26 mouse cellular contexts compared by ENCODE assay signal in genomic region chr7:4207126-4207525, GRCm38 (mm10). TPM values are rescaled to one million over a fixed set of nuclear protein-coding genes. Genes with fewer than 3 reads are reported as not detected.
DNase-seq lines count a peak whose midpoint lies in the region; ATAC-seq and TF ChIP-seq lines count a peak whose summit lies in the region.
"Had no signal": no experiment of that assay in that cellular context is flagged by ENCODE, and none has a peak within 500 bp of the region (broad histone marks: within the 10 kb centered on the region; RNA-seq: fewer than 3 reads in every experiment).

No protein-coding gene starts in this region.

- no peak overlapping the region for H3K4me3 ChIP-seq in lung, postnatal 0 days (ENCODE audit: low read depth, low read length)
- H3K4me3 ChIP-seq in lung, adult 2 months (replicated peaks; ENCODE audit: extremely low read depth, low read depth, low read length) = no peak overlapping the region
- H3K4me3 ChIP-seq: embryonic facial prominence, embryonic 10.5 days; embryonic facial prominence, embryonic 12.5 days; forebrain, embryonic 13.5 days; forebrain, embryonic 15.5 days had no signal

- H3K9me3 ChIP-seq in lung, postnatal 0 days (ENCODE audit: low read length) = no peaks in the 10 kb centered on the region
- H3K9me3 ChIP-seq: embryonic facial prominence, embryonic 12.5 days; forebrain, embryonic 13.5 days; forebrain, embryonic 15.5 days had no signal

- WGBS in lung, postnatal 0 days = 72% methylated on average over 1 of the region's 1 CpGs
- 78% methylated on average over 1 of the region's 1 CpGs for WGBS in lung, adult 2 months

- TF ChIP-seq POLR2A in lung, adult 2 months (IDR thresholded peaks at IDR 0.05; ENCODE audit: borderline replicate concordance, extremely low read depth, low read depth, low read length) = no peak

- no peak for TF ChIP-seq EP300 in lung, postnatal 0 days (IDR thresholded peaks at IDR 0.05)

- H3K27ac ChIP-seq in lung, postnatal 0 days (ENCODE audit: low read length) = no peak overlapping the region
- H3K27ac ChIP-seq: embryonic facial prominence, embryonic 10.5 days; embryonic facial prominence, embryonic 12.5 days; forebrain, embryonic 13.5 days; forebrain, embryonic 15.5 days had no signal

- no peaks in the 10 kb centered on the region for H3K36me3 ChIP-seq in lung, postnatal 0 days (ENCODE audit: insufficient read depth, low read length)
- H3K36me3 ChIP-seq: embryonic facial prominence, embryonic 10.5 days; embryonic facial prominence, embryonic 12.5 days; forebrain, embryonic 15.5 days had no signal

- TF ChIP-seq CTCF in lung, postnatal 0 days (IDR thresholded peaks at IDR 0.05) = no peak
- no peak for TF ChIP-seq CTCF in lung, adult 2 months (IDR thresholded peaks at IDR 0.05; ENCODE audit: insufficient read depth, low read length)

- H3K4me2 ChIP-seq in lung, postnatal 0 days (replicated peaks; ENCODE audit: low read depth, low read length) = no peak overlapping the region
- H3K4me2 ChIP-seq: embryonic facial prominence, embryonic 12.5 days; forebrain, embryonic 13.5 days; forebrain, embryonic 15.5 days had no signal

- no peak for ATAC-seq in lung, postnatal 0 days
- 0 out of 2 replicates have a peak, but pooled peaks have one; percentile 52 for ATAC-seq in granulocyte monocyte progenitor cell, adult 5-6 weeks (replicated peaks; ENCODE audit: poor library complexity, severe bottlenecking)
- peak; percentile 92 for ATAC-seq in monocyte, adult 5-6 weeks (replicated peaks; ENCODE audit: insufficient number of reproducible peaks, low FRiP score, low TSS enrichment, poor library complexity, severe bottlenecking)
- ATAC-seq: activated CD4-positive, CD25-positive, alpha-beta regulatory T cell, adult 4 months; forebrain, embryonic 13.5 days; forebrain, embryonic 15.5 days; Patski had no signal

- H3K27me3 ChIP-seq in lung, postnatal 0 days (replicated peaks; ENCODE audit: insufficient read depth, low read length) = no peaks in the 10 kb centered on the region
- H3K27me3 ChIP-seq: embryonic facial prominence, embryonic 12.5 days; forebrain, embryonic 13.5 days; forebrain, embryonic 15.5 days; Patski had no signal

- no peak overlapping the region for H3K9ac ChIP-seq in lung, postnatal 0 days (replicated peaks; ENCODE audit: low read depth)
- H3K9ac ChIP-seq: embryonic facial prominence, embryonic 12.5 days; forebrain, embryonic 13.5 days; forebrain, embryonic 15.5 days had no signal

- DNase-seq in lung, postnatal 0 days (ENCODE audit: low spot score) = peak; percentile 14
- DNase-seq in lung, postnatal 14 days = no peak
- DNase-seq in lung, postnatal 36 days = peak; percentile 35
- no peak for DNase-seq in lung, adult 2 months
- no peak for DNase-seq in gastrocnemius, postnatal 10 days
- no peak for DNase-seq in frontal cortex, postnatal 10 days (ENCODE audit: low spot score in 2 of 2)
- DNase-seq: adrenal gland, adult 8-10 months; adrenal gland, postnatal 14 days; adrenal gland, postnatal 36 days; cerebellum, adult 11-12 months; cerebellum, adult 2 months; cerebellum, adult 9-10 months; cerebellum, postnatal 10 days; cerebellum, postnatal 25 days had no signal

- H3K4me1 ChIP-seq in lung, postnatal 0 days (ENCODE audit: insufficient read depth, low read depth, low read length) = no peaks in the 10 kb centered on the region
- no peaks in the 10 kb centered on the region for H3K4me1 ChIP-seq in lung, adult 2 months (ENCODE audit: control insufficient read depth, insufficient read depth, low read length)
- H3K4me1 ChIP-seq: embryonic facial prominence, embryonic 10.5 days; embryonic facial prominence, embryonic 12.5 days; forebrain, embryonic 13.5 days; forebrain, embryonic 15.5 days had no signal

RNA-seq across cellular contexts. Expression of gene Lilra5, which starts 30.4 kb away (rescaled TPM):
- polyA plus RNA-seq in lung, postnatal 0 days (2015; fragmentation: Nextera tagmentation; extraction: Ambion mirVana) = 1.1 and 1.5 TPM in 2 replicates
- polyA plus RNA-seq in lung, adult 2 months (2012; rRNA removed) = 3.1 and 3.3 TPM in 2 replicates
- total RNA-seq in granulocyte monocyte progenitor cell, adult 5-6 weeks (2014; fragmentation: Nextera tagmentation) = not detected in 2 replicates
- total RNA-seq in granulocyte monocyte progenitor cell, adult 5-6 weeks (2017) = not detected in 2 replicates
- 52.6 to 82.8 TPM (median 69.9 TPM) in 3 replicates for total RNA-seq in monocyte, adult 5-6 weeks (2017)
- total RNA-seq in gastrocnemius, postnatal 10 days (2021) = not detected
- total RNA-seq: ES-E14 had no signal
- polyA plus RNA-seq: activated CD4-positive, CD25-positive, alpha-beta regulatory T cell, adult 4 months; C2C12; embryonic facial prominence, embryonic 10.5 days; embryonic facial prominence, embryonic 12.5 days; embryonic facial prominence, embryonic 14.5 days; forebrain, embryonic 11.5 days; forebrain, embryonic 13.5 days; forebrain, embryonic 15.5 days; Patski had no signal

RNA-seq across cellular contexts. Expression of gene Cdc42ep5, which starts 42.5 kb away (rescaled TPM):
- 46.7 and 51.1 TPM in 2 replicates for polyA plus RNA-seq in lung, postnatal 0 days (2015; fragmentation: Nextera tagmentation; extraction: Ambion mirVana)
- 46.9 and 51.8 TPM in 2 replicates for polyA plus RNA-seq in lung, adult 2 months (2012; rRNA removed)
- not detected in 2 replicates for total RNA-seq in granulocyte monocyte progenitor cell, adult 5-6 weeks (2014; fragmentation: Nextera tagmentation)
- total RNA-seq in granulocyte monocyte progenitor cell, adult 5-6 weeks (2017) = 0.21 TPM in 1 of 2 replicates, not detected in the other
- total RNA-seq in monocyte, adult 5-6 weeks (2017) = 2.7 TPM in 1 of 3 replicates, not detected in the others
- total RNA-seq in gastrocnemius, postnatal 10 days (2021) = 10 to 100 TPM; 10.2 to 12.4 TPM
- polyA plus RNA-seq: activated CD4-positive, CD25-positive, alpha-beta regulatory T cell, adult 4 months had no signal

RNA-seq across cellular contexts. Expression of gene Leng9, which starts 57.0 kb away (rescaled TPM):
- 7.6 and 7.7 TPM in 2 replicates for polyA plus RNA-seq in lung, postnatal 0 days (2015; fragmentation: Nextera tagmentation; extraction: Ambion mirVana)
- polyA plus RNA-seq in lung, adult 2 months (2012; rRNA removed) = 8.6 and 10.2 TPM in 2 replicates
- total RNA-seq in granulocyte monocyte progenitor cell, adult 5-6 weeks (2014; fragmentation: Nextera tagmentation) = 0.32 TPM in 1 of 2 replicates, not detected in the other
- 1.4 and 2.0 TPM in 2 replicates for total RNA-seq in granulocyte monocyte progenitor cell, adult 5-6 weeks (2017)
- total RNA-seq in monocyte, adult 5-6 weeks (2017) = 26.4 to 29.4 TPM (median 28.3 TPM) in 3 replicates
- 1 to 10 TPM; 2.3 to 3.2 TPM for total RNA-seq in gastrocnemius, postnatal 10 days (2021)

Comparison
In these comparisons a context has a peak if more than half of its experiments do, and no peak if none do; other contexts are left out.
1. DNase-seq: peak in lung, postnatal 0 days (single experiment) and lung, postnatal 36 days (single experiment); none in lung, postnatal 14 days (single experiment), lung, adult 2 months (single experiment), gastrocnemius, postnatal 10 days (single experiment) and frontal cortex, postnatal 10 days (0 of 2).
2. RNA of gene Lilra5, which starts 30.4 kb away (total RNA-seq): 52.6 to 82.8 TPM in monocyte, adult 5-6 weeks; not detected in gastrocnemius, postnatal 10 days and not detected in granulocyte monocyte progenitor cell, adult 5-6 weeks; every median in the first group is over 10 times any median in the second.